41 mouse cellular contexts compared by ENCODE assay signal in the genomic region with DNA sequence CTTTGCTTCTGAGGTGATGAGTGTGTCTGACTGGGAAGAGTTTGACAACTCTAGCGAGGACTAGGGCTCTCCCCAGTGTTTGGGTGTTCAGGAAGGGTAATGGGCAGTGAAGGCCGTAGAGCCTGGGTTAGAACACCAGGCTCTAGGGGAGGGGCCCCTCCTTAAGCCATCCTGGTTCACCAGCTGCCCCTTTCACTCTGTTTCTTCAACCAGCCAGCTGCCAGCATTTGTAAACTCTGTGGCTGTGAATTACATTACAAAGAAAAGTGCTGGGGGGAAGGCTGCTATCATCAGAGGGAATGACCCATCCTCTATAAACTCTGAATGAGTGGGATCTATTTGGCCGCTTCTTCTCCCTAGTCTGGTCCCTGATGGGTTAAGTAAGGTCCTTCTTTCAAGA. TPM values are rescaled to one million over a fixed set of nuclear protein-coding genes. Genes with fewer than 3 reads are reported as not detected.
"Had no signal": no experiment of that assay in that cellular context is flagged by ENCODE, and none has a peak within 500 bp of the region (broad histone marks: within the 10 kb centered on the region; RNA-seq: fewer than 3 reads in every experiment).

No protein-coding gene starts in this region.

- H3K9me3 ChIP-seq: heart, embryonic 12.5 days; heart, embryonic 13.5 days; heart, embryonic 15.5 days; hindbrain, embryonic 10.5 days; hindbrain, embryonic 12.5 days; hindbrain, embryonic 13.5 days; hindbrain, embryonic 15.5 days; intestine, embryonic 15.5 days; kidney, embryonic 15.5 days had no signal

- H3K27ac ChIP-seq: heart, embryonic 13.5 days; heart, embryonic 15.5 days; hindbrain, embryonic 10.5 days; hindbrain, embryonic 12.5 days; hindbrain, embryonic 13.5 days; hindbrain, embryonic 14.5 days; hindbrain, embryonic 15.5 days; hindbrain, postnatal 0 days; intestine, embryonic 15.5 days; kidney, embryonic 15.5 days; kidney, postnatal 0 days; layer of hippocampus, adult 2 months; left cerebral cortex, adult 2 months had no signal

- DNase-seq: heart, postnatal 10 days; heart, postnatal 14 days; heart, postnatal 36 days; heart, postnatal 4 days; kidney, adult 11 months; kidney, adult 18-20 months; kidney, adult 2 months; kidney, adult 8-10 months; kidney, adult 9 months; kidney, postnatal 10 days; kidney, postnatal 14 days; kidney, postnatal 25 days; kidney, postnatal 36 days; kidney, postnatal 4 days; layer of hippocampus, adult 9-11 months; layer of hippocampus, postnatal 36 days had no signal

- H3K4me3 ChIP-seq: heart, embryonic 12.5 days; heart, embryonic 13.5 days; heart, embryonic 15.5 days; hindbrain, embryonic 10.5 days; hindbrain, embryonic 12.5 days; hindbrain, embryonic 13.5 days; hindbrain, embryonic 15.5 days; intestine, embryonic 15.5 days; kidney, embryonic 15.5 days; layer of hippocampus, adult 2 months; left cerebral cortex, adult 2 months had no signal

- H3K9ac ChIP-seq: heart, embryonic 12.5 days; heart, embryonic 13.5 days; heart, embryonic 15.5 days; hindbrain, embryonic 12.5 days; hindbrain, embryonic 13.5 days; hindbrain, embryonic 14.5 days; hindbrain, embryonic 15.5 days; intestine, embryonic 15.5 days; kidney, embryonic 15.5 days had no signal

- H3K4me2 ChIP-seq: heart, embryonic 11.5 days; heart, embryonic 12.5 days; heart, embryonic 13.5 days; heart, embryonic 15.5 days; hindbrain, embryonic 12.5 days; hindbrain, embryonic 13.5 days; hindbrain, embryonic 14.5 days; hindbrain, embryonic 15.5 days; intestine, embryonic 15.5 days; kidney, embryonic 15.5 days had no signal

- ATAC-seq: hindbrain, embryonic 16.5 days; hindbrain, postnatal 0 days; inflammation-experienced regulatory T-cells, adult 6 months; intestine, embryonic 15.5 days; intestine, embryonic 16.5 days; intestine, postnatal 0 days had no signal

RNA-seq across cellular contexts. Expression of a gene that starts 4.4 kb away (rescaled TPM):
- polyA plus RNA-seq: inflammation-experienced regulatory T-cells, adult 6 months had no signal

RNA-seq across cellular contexts. Expression of a gene that starts 40.2 kb away (rescaled TPM):
- polyA plus RNA-seq: heart, embryonic 11.5 days; heart, embryonic 12.5 days; heart, embryonic 13.5 days; heart, embryonic 14.5 days; heart, embryonic 15.5 days; heart, embryonic 16.5 days; heart, postnatal 0 days; inflammation-experienced regulatory T-cells, adult 6 months; intestine, embryonic 14.5 days; intestine, embryonic 15.5 days; intestine, embryonic 16.5 days; intestine, postnatal 0 days; kidney, embryonic 14.5 days; large intestine, adult 2 months had no signal
